Mouse (Mus musculus) CH12.LX (cell line): ENCODE results near the gene Cd300ld2. TPM values are rescaled to one million over a fixed set of nuclear protein-coding genes. Genes with fewer than 3 reads are reported as not detected.

ENCODE experiments used
- DNase-seq: peaks from one replicate; pipeline ENCODE4 v3.0.0-alpha.2; 2013; ENCODE audit errors: extremely low read depth
- H3K27ac ChIP-seq: 2 replicates; pipeline ENCODE4 v1.5.1; 2012; ENCODE audit warnings: low read depth, mild to moderate bottlenecking, control low read depth, moderate library complexity; ENCODE audit not compliant: insufficient read depth
- H3K27me3 ChIP-seq: replicated peaks from 2 replicates; pipeline ENCODE3; 2012; ENCODE audit warnings: inconsistent platforms
- H3K36me3 ChIP-seq, 2 experiments: replicated peaks in 1 of 2; 2 replicates each; pipeline versions ENCODE3 to v1.6.1; 2012; ENCODE audit warnings: inconsistent platforms in 1 of 2, low read length in 1 of 2, mild to moderate bottlenecking in 1 of 2, mixed read lengths in 1 of 2, moderate library complexity in 1 of 2; ENCODE audit not compliant: control insufficient read depth in 1 of 2, insufficient read depth in 1 of 2
- H3K4me1 ChIP-seq, 2 experiments: 2 replicates each; pipeline ENCODE4 v1.6.1; 2012; ENCODE audit warnings: inconsistent platforms in 1 of 2, moderate library complexity in 1 of 2; ENCODE audit not compliant: insufficient read depth in 2 of 2, control insufficient read depth in 1 of 2
- H3K4me2 ChIP-seq: 2 replicates; pipeline ENCODE4 v1.6.1; 2012; ENCODE audit warnings: low read depth, mild to moderate bottlenecking, control low read depth; ENCODE audit not compliant: poor library complexity, insufficient read depth, severe bottlenecking
- H3K4me3 ChIP-seq, 3 experiments: fragments of 150-350 bp in 1 of 3; sonication (generic) in 1 of 3; replicated peaks in 1 of 3; 2 replicates each; pipeline versions ENCODE3 to v1.5.1; 2011 to 2012; ENCODE audit warnings: low read depth in 2 of 3, low read length in 2 of 3, mild to moderate bottlenecking in 2 of 3, moderate library complexity in 2 of 3, control low read depth in 1 of 3, improper control_type of control experiment in 1 of 3, inconsistent platforms in 1 of 3, mixed read lengths in 1 of 3; ENCODE audit not compliant: poor library complexity in 1 of 3
- H3K79me2 ChIP-seq: replicated peaks from 2 replicates; pipeline ENCODE4 v1.6.1; 2012; ENCODE audit warnings: mild to moderate bottlenecking, moderate library complexity; ENCODE audit not compliant: control insufficient read depth, poor library complexity, insufficient read depth, severe bottlenecking; ENCODE audit errors: extremely low read depth
- H3K9ac ChIP-seq: 2 replicates; pipeline ENCODE4 v1.6.1; 2012; ENCODE audit warnings: low read depth, mild to moderate bottlenecking, control low read depth, moderate library complexity; ENCODE audit not compliant: insufficient read depth
- H3K9me3 ChIP-seq: replicated peaks from 2 replicates; pipeline ENCODE3; 2012; ENCODE audit warnings: low read length, inconsistent platforms, mixed read lengths
- BHLHE40 ChIP-seq: IDR thresholded peaks from 2 replicates; pipeline ENCODE4 v1.6.1; 2011; ENCODE audit warnings: mild to moderate bottlenecking, low read depth, low read length, improper control_type of control experiment
- CHD1 ChIP-seq: IDR thresholded peaks from 2 replicates; pipeline ENCODE4 v1.6.1; 2012; ENCODE audit warnings: low read depth, low read length, improper control_type of control experiment, inconsistent platforms
- CHD2 ChIP-seq: IDR thresholded peaks from 2 replicates; pipeline ENCODE4 v1.6.1; 2011; ENCODE audit warnings: low read length, improper control_type of control experiment
- ELF1 ChIP-seq: IDR thresholded peaks from 2 replicates; pipeline ENCODE4 v1.6.1; 2014; ENCODE audit warnings: low read depth, mild to moderate bottlenecking, inconsistent platforms, low read length, improper control_type of control experiment
- EP300 ChIP-seq: IDR thresholded peaks from 2 replicates; pipeline ENCODE4 v1.6.1; 2011; ENCODE audit warnings: low read length, improper control_type of control experiment
- ETS1 ChIP-seq: conservative IDR thresholded peaks from 2 replicates; pipeline ENCODE4 v1.6.1; 2012; ENCODE audit warnings: low read depth, mild to moderate bottlenecking, inconsistent platforms, low read length, improper control_type of control experiment, moderate library complexity
- GABPA ChIP-seq: IDR thresholded peaks from 2 replicates; pipeline ENCODE4 v1.6.1; 2012; ENCODE audit warnings: low read depth, low read length, improper control_type of control experiment, inconsistent platforms; ENCODE audit not compliant: insufficient replicate concordance
- IRF4 ChIP-seq: IDR thresholded peaks from 2 replicates; pipeline ENCODE4 v1.6.1; 2014; ENCODE audit warnings: low read depth, mild to moderate bottlenecking, inconsistent platforms, low read length, improper control_type of control experiment
- JUND ChIP-seq: conservative IDR thresholded peaks from 2 replicates; pipeline ENCODE4 v1.6.1; 2011; ENCODE audit warnings: low read depth, low read length, improper control_type of control experiment
- MAFK ChIP-seq: IDR thresholded peaks from 2 replicates; pipeline ENCODE4 v1.6.1; 2011; ENCODE audit warnings: low read length, improper control_type of control experiment; ENCODE audit not compliant: insufficient replicate concordance
- MAZ ChIP-seq: IDR thresholded peaks from 2 replicates; pipeline ENCODE4 v1.6.1; 2012; ENCODE audit warnings: low read depth, mild to moderate bottlenecking, inconsistent platforms, low read length, improper control_type of control experiment, moderate library complexity
- MXI1 ChIP-seq: IDR thresholded peaks from 2 replicates; pipeline ENCODE4 v1.6.1; 2011; ENCODE audit warnings: mild to moderate bottlenecking, low read depth, low read length, improper control_type of control experiment
- NELFE ChIP-seq: IDR thresholded peaks from 2 replicates; pipeline ENCODE4 v1.6.1; 2011; ENCODE audit warnings: low read depth, low read length, improper control_type of control experiment
- NRF1 ChIP-seq: IDR thresholded peaks from 2 replicates; pipeline ENCODE4 v1.6.1; 2014; ENCODE audit warnings: low read depth, mild to moderate bottlenecking, inconsistent platforms, low read length, improper control_type of control experiment, moderate library complexity
- PAX5 ChIP-seq: IDR thresholded peaks from 2 replicates; pipeline ENCODE4 v1.6.1; 2012; ENCODE audit warnings: low read length, inconsistent platforms, mixed read lengths
- POLR2A ChIP-seq: IDR thresholded peaks from 2 replicates; pipeline ENCODE4 v1.6.1; 2011; ENCODE audit warnings: low read depth, mild to moderate bottlenecking, improper control_type of control experiment, low read length
- RAD21 ChIP-seq: IDR thresholded peaks from 2 replicates; pipeline ENCODE4 v1.6.1; 2011; ENCODE audit warnings: low read depth, mild to moderate bottlenecking, low read length, improper control_type of control experiment, moderate library complexity
- SIN3A ChIP-seq: IDR thresholded peaks from 2 replicates; pipeline ENCODE4 v1.6.1; 2012; ENCODE audit warnings: low read length, improper control_type of control experiment, inconsistent platforms
- TBP ChIP-seq: conservative IDR thresholded peaks from 2 replicates; pipeline ENCODE4 v1.6.1; 2011; ENCODE audit warnings: low read depth, low read length, improper control_type of control experiment
- TCF12 ChIP-seq: IDR thresholded peaks from 2 replicates; pipeline ENCODE4 v1.6.1; 2014; ENCODE audit warnings: low read depth, mild to moderate bottlenecking, inconsistent platforms, low read length, improper control_type of control experiment
- ZC3H11A ChIP-seq: IDR thresholded peaks from 2 replicates; pipeline ENCODE4 v1.6.1; 2012; ENCODE audit warnings: low read depth, mild to moderate bottlenecking, inconsistent platforms, low read length, improper control_type of control experiment
- ZMIZ1 ChIP-seq: IDR thresholded peaks from 2 replicates; pipeline ENCODE4 v1.6.1; 2012; ENCODE audit warnings: low read depth, mild to moderate bottlenecking, inconsistent platforms, low read length, improper control_type of control experiment
- ZNF384 ChIP-seq: IDR thresholded peaks from 2 replicates; pipeline ENCODE4 v1.6.1; 2012; ENCODE audit warnings: low read depth, low read length, improper control_type of control experiment, inconsistent platforms
- dilution Hi-C: fragments of 300-500 bp; cut with MboI; formaldehyde crosslinking; loops from 2 replicates; pipeline ENCODE4 v1.14.3; 2020; ENCODE audit warnings: low sequenced_read_pairs; ENCODE audit not compliant: extremely low pct_unique_long_range_greater_than_20kb, extremely low pct_ligation_motif_present
- in situ Hi-C: fragments of 300-500 bp; cut with MboI; formaldehyde crosslinking; loops from 3 replicates; pipeline ENCODE4 v1.14.3; 2019; ENCODE audit warnings: low sequenced_read_pairs, low pct_ligation_motif_present, low pct_unique_long_range_greater_than_20kb, mixed read lengths
- polyA plus RNA-seq: library from polyadenylated mRNA; unstranded; fragments of >175 nt; gene quantifications from 2 replicates; pipeline ENCODE4 v1.2.1, GENCODE M21; 2012; ENCODE audit warnings: low read depth; ENCODE audit not compliant: insufficient read length
- total RNA-seq, 2 experiments: library from RNA; depleted of rRNA; stranded (reverse); fragments of 300-350 nt in 1 of 2; fragments of >200 nt in 1 of 2; gene quantifications; 2 replicates each; pipeline ENCODE4 v1.2.3; 2012 to 2014

Cd300ld2 gene
- total and polyA plus RNA-seq, 3 experiments, result not detected

GRCm38 (mm10) chr11:115058701-115059100, 42.7 kb upstream of the Cd300ld2 start:
- Histone ChIP-seq H3K27me3 (peaks cover 82% of the 10 kb centered on the region), H3K36me3 (no peaks in the 10 kb centered on the region), H3K9me3 (no peaks in the 10 kb centered on the region), H3K27ac (no peak overlapping the region), H3K9ac (no peak overlapping the region), H3K79me2 (no peaks in the 10 kb centered on the region), H3K4me3 (no peak overlapping the region), H3K4me1 (no peaks in the 10 kb centered on the region), H3K4me2 (no peak overlapping the region)
- dilution Hi-C loops (no loop called here), in situ Hi-C loops (loop anchor here (10.0 kb wide), 1 partner anchor 54 kb away; the partner anchor contains the start of gene Cd300c2)
- TF ChIP-seq ETS1 (no peak), TBP (no peak), BHLHE40 (no peak), JUND (no peak), IRF4 (no peak), CHD2 (no peak), TCF12 (no peak), MXI1 (no peak), NRF1 (no peak), GABPA (no peak), ZMIZ1 (no peak), SIN3A (no peak), PAX5 (no peak), POLR2A (no peak), ELF1 (no peak)
- no peak for DNase-seq

GRCm38 (mm10) chr11:115054537-115054936, 38.5 kb upstream of the Cd300ld2 start:
- no peak overlapping the region for H3K9ac ChIP-seq
- no peak overlapping the region for H3K4me3 ChIP-seq
- peaks cover 91% of the 10 kb centered on the region for H3K27me3 ChIP-seq
- no peak overlapping the region for H3K4me2 ChIP-seq
- no peaks in the 10 kb centered on the region for H3K4me1 ChIP-seq
- DNase-seq, result no peak
- in situ Hi-C loops, result loop anchor here (10.0 kb wide), 1 partner anchor 50 kb away; the partner anchor contains the start of gene Cd300c2
- no peak overlapping the region for H3K27ac ChIP-seq
- H3K79me2 ChIP-seq, result no peaks in the 10 kb centered on the region
- H3K36me3 ChIP-seq, result no peaks in the 10 kb centered on the region
- dilution Hi-C loops, result no loop called here
- TF ChIP-seq ETS1 (no peak), CHD1 (no peak), EP300 (no peak), SIN3A (no peak), ZC3H11A (no peak), NELFE (no peak), ZNF384 (no peak), MAFK (no peak), MAZ (no peak), RAD21 (no peak)
- no peaks in the 10 kb centered on the region for H3K9me3 ChIP-seq
